ENCODE assay signal across 8 mouse cellular contexts in genomic region chr13:34651474-34651991, GRCm38 (mm10). TPM values are rescaled to one million over a fixed set of nuclear protein-coding genes. Genes with fewer than 3 reads are reported as not detected.
DNase-seq lines count a peak whose midpoint lies in the region; ATAC-seq lines count a peak whose summit lies in the region.

No protein-coding gene starts in this region.

- ATAC-seq in forebrain, embryonic 15.5 days (replicated peaks), result peak; percentile 26
- ATAC-seq in liver, embryonic 11.5 days (replicated peaks; ENCODE audit: low FRiP score), result no peak
- ATAC-seq in neural tube, embryonic 11.5 days (ENCODE audit: insufficient read depth, low FRiP score, low TSS enrichment), result no peak

- H3K36me3 ChIP-seq in forebrain, embryonic 15.5 days, result no peaks in the 10 kb centered on the region
- no peaks in the 10 kb centered on the region for H3K36me3 ChIP-seq in liver, embryonic 11.5 days (ENCODE audit: control insufficient read depth, insufficient read depth, low read length)
- no peaks in the 10 kb centered on the region for H3K36me3 ChIP-seq in neural tube, embryonic 11.5 days (ENCODE audit: control insufficient read depth, insufficient read depth, low read length)

- H3K27me3 ChIP-seq in forebrain, embryonic 15.5 days, result peaks cover 23% of the 10 kb centered on the region; the same call in 1 of the 2 replicates
- H3K27me3 ChIP-seq in liver, embryonic 11.5 days (replicated peaks; ENCODE audit: control insufficient read depth, insufficient read depth, low read length), result peaks cover 46% of the 10 kb centered on the region
- H3K27me3 ChIP-seq in neural tube, embryonic 11.5 days (ENCODE audit: control insufficient read depth, insufficient read depth, low read length), result peaks cover 29% of the 10 kb centered on the region

- H3K27ac ChIP-seq in forebrain, embryonic 15.5 days (replicated peaks), result no peak overlapping the region
- peak overlapping the region; percentile 8; the same call in 1 of the 2 replicates for H3K27ac ChIP-seq in liver, embryonic 11.5 days (ENCODE audit: low read depth, low read length)
- H3K27ac ChIP-seq in neural tube, embryonic 11.5 days (ENCODE audit: low read depth, low read length), result no peak overlapping the region

- peak overlapping the region; percentile 48 for H3K4me3 ChIP-seq in forebrain, embryonic 15.5 days
- peak overlapping the region; percentile 62 for H3K4me3 ChIP-seq in liver, embryonic 11.5 days (ENCODE audit: low read depth, low read length)
- H3K4me3 ChIP-seq in neural tube, embryonic 11.5 days (ENCODE audit: low read depth, low read length), result peak overlapping the region; percentile 33

- peak overlapping the region; percentile 91 for H3K4me2 ChIP-seq in forebrain, embryonic 15.5 days (replicated peaks)
- H3K4me2 ChIP-seq in liver, embryonic 11.5 days, result peak overlapping the region; percentile 81
- peak overlapping the region; percentile 63 for H3K4me2 ChIP-seq in neural tube, embryonic 11.5 days (ENCODE audit: low read depth)

- H3K9ac ChIP-seq in forebrain, embryonic 15.5 days (replicated peaks), result peak overlapping the region; percentile 40
- H3K9ac ChIP-seq in liver, embryonic 11.5 days (ENCODE audit: low read depth, low read length), result peak overlapping the region; percentile 67
- H3K9ac ChIP-seq in neural tube, embryonic 11.5 days (ENCODE audit: low read length), result peak overlapping the region; percentile 36

- peak; percentile 8 to 21 for DNase-seq in urinary bladder, adult 18-20 months (ENCODE audit: low spot score in 2 of 2)
- no peak for DNase-seq in urinary bladder, postnatal 10 days (ENCODE audit: low spot score)
- peak; percentile 68 for DNase-seq in heart, postnatal 4 days
- peak; percentile 45 for DNase-seq in liver, embryonic 11.5 days (ENCODE audit: low spot score)
- DNase-seq in neural tube, embryonic 11.5 days (ENCODE audit: low spot score), result no peak
- no peak for DNase-seq in right cerebral cortex, postnatal 14 days
- DNase-seq in layer of hippocampus, postnatal 14 days (ENCODE audit: low spot score in 2 of 2), result no peak

- 2% methylated on average over 24 of the region's 24 CpGs for WGBS in forebrain, embryonic 15.5 days
- WGBS in liver, embryonic 11.5 days, result 4% methylated on average over 24 of the region's 24 CpGs
- WGBS in neural tube, embryonic 11.5 days, result 2% methylated on average over 24 of the region's 24 CpGs

- no peaks in the 10 kb centered on the region for H3K9me3 ChIP-seq in forebrain, embryonic 15.5 days
- no peaks in the 10 kb centered on the region for H3K9me3 ChIP-seq in liver, embryonic 11.5 days (ENCODE audit: control insufficient read depth, low read length)
- no peaks in the 10 kb centered on the region for H3K9me3 ChIP-seq in neural tube, embryonic 11.5 days (ENCODE audit: control insufficient read depth, low read length)

- H3K4me1 ChIP-seq in forebrain, embryonic 15.5 days, result peaks cover 26% of the 10 kb centered on the region
- H3K4me1 ChIP-seq in liver, embryonic 11.5 days (replicated peaks; ENCODE audit: control insufficient read depth, insufficient read depth, low read length), result peaks cover 4% of the 10 kb centered on the region; the same call in 1 of the 2 replicates
- H3K4me1 ChIP-seq in neural tube, embryonic 11.5 days (ENCODE audit: control insufficient read depth, insufficient read depth, low read length), result peaks cover 9% of the 10 kb centered on the region; the same call in 1 of the 2 replicates

RNA-seq across cellular contexts. Expression of gene Pxdc1, which starts 1.8 kb away (rescaled TPM):
- 5.9 and 7.8 TPM in 2 replicates for polyA plus RNA-seq in forebrain, embryonic 15.5 days (2015; fragmentation: Nextera tagmentation; extraction: Ambion mirVana)
- total RNA-seq in heart, postnatal 4 days (2021), result 10 to 100 TPM; 24.5 to 25.4 TPM
- 11.7 and 13.1 TPM in 2 replicates for polyA plus RNA-seq in liver, embryonic 11.5 days (2014; fragmentation: Nextera tagmentation; extraction: Ambion mirVana)
- polyA plus RNA-seq in neural tube, embryonic 11.5 days (2014; fragmentation: Nextera tagmentation; extraction: Ambion mirVana), result 2.5 and 3.8 TPM in 2 replicates
- 10 to 100 TPM; 18.8 to 20.9 TPM for total RNA-seq in layer of hippocampus, postnatal 14 days (2021)

Comparison
In these comparisons a context has a peak if more than half of its experiments do, and no peak if none do; other contexts are left out.
1. DNase-seq: peak in urinary bladder, adult 18-20 months (2 of 2), heart, postnatal 4 days (single experiment) and liver, embryonic 11.5 days (single experiment); none in urinary bladder, postnatal 10 days (single experiment), neural tube, embryonic 11.5 days (single experiment), right cerebral cortex, postnatal 14 days (single experiment) and layer of hippocampus, postnatal 14 days (0 of 2).
2. Peak in every context shown above with its lines, with median percentiles within 50 percentile points of each other: H3K4me2 ChIP-seq, H3K4me3 ChIP-seq and H3K9ac ChIP-seq.